Mouse (Mus musculus) right cerebral cortex, postnatal 14 days (tissue): ENCODE data around the gene Olfr401.
"Not testable (repeated sequence)": the region's sequence is repeated elsewhere in the genome, so short reads cannot be mapped to it uniquely, and the experiment has no call there.

ENCODE experiments used
- DNase-seq: peaks from one replicate; pipeline ENCODE4 v3.0.0; 2022

The Olfr401 gene

DNA sequence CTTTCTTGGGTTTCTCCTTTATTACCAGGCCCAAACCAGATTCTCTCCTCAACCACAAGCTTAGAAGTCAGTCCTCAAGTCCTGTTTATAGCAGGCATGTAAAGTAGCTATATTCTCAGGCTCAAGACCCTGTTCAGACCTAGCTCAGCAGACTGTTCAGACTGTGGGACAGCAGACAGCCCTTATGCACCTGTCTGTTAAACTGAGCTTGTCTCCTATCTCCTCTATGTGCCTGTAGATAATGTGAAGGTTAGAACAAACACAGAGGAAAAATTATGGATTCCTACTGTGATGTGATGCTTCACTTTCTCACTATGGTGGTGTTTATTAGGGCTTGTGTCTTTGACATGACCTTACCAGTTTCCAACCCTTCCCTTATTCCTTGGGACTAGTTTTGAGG lies at the start of gene Olfr401:
Gene Olfr401, plus strand, starts transcription at position 301 of the 400 bp plus-strand sequence.
- DNase-seq, result no peak

GRCm38 (mm10) chr11:74069655-74070054 lies 43.9 kb upstream of the Olfr401 start, which contains the start of gene Zfp616:
Zfp616 (plus strand) TSS chr11:74069955.
- no peak for DNase-seq

DNA sequence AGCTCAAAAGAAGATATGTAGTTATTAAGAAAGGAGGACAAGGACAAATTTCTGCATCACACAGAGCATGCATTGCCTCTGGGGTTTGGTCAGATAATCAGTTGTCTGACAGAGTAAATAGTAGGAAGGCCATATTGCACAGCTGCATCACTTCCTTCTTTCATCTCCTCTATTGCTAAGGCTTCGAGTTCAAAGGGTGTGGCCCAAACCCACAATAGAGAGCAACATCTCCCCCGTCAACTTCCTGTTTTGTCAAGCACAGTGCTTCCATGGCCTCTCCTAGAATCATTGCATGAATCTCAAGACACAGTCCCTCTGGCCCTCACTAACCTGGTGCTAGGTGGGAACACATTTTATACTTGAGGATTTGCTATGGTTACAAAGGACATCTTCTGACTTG lies 12.8 kb upstream of the Olfr401 start:
- no peak for DNase-seq

DNA sequence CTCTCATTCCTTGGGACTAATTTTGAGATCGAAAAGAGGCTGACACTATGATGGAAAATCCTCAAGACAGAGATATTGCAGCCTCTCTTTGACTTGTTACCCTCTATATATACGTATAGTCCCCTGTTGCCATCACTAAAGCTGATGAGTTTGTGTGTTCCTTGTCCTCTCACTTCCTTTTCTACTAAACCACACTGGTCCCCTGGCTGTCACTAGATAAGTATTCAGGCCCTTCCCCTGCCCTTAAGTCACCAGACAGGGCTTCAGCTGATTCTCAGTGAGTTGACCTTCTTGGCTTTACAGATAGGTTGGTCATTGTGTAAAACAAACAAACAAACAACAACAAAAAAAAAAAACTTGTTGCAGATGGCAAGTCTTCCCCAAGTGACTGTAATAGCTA lies 12.0 kb upstream of the Olfr401 start:
- no peak for DNase-seq

DNA sequence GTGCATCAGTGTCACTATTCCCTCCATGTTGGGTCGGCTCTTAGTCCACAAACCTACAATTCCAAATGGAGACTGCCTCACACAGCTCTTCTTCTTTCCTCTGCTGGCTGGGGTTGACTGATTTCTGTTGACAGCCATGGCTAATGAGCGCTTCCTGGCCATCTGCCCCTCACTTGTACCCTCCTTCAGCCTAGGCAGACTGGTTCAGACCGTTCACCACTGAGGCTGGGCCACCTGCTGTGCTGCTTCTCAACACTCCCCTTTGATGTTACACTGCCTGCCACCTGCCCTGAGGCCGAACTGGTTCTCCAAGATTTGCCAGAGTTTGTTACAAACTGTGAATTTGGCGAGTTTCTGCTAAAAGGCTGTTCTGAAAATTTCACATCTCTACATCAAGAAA lies 8.4 kb upstream of the Olfr401 start:
- no peak for DNase-seq

DNA sequence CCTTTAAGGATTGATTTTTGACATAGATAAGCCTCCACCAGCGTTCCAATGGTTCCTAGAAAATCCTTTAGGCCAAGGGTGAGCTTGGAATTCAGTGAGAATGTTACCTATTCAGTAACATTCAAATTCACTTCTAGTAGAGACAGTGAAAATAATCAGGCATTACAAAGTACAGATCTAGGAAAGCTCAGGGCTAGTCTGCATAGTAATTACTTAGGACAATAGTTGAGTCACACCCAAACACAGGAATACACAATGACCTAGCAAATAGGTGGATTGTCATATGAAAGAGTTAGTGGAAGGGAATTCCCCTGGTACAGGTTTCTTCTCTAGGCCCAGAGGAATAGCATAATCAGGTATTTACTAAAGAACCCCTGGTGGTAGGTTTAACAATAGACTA lies 26.5 kb downstream of the Olfr401 start:
- DNase-seq, result not testable (repeated sequence)

DNA sequence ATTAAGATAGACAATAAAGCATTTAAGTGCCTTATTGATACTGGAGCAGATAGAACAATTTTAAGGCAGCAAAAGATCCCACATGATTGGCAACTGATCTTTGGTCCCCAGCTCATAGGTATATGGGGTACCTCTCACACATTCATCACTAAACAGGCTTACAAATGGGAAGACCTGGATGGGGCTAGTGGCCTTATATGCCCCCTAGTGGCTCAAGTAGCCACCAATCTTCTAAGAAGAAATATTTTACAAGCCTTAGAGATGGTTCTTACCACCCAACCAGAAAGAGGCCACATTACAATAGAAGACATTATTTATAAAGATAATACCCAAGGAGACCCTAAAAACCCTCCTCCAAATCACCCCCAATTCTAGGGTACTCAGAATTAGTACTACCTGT lies 32.4 kb downstream of the Olfr401 start:
- no peak for DNase-seq

DNA sequence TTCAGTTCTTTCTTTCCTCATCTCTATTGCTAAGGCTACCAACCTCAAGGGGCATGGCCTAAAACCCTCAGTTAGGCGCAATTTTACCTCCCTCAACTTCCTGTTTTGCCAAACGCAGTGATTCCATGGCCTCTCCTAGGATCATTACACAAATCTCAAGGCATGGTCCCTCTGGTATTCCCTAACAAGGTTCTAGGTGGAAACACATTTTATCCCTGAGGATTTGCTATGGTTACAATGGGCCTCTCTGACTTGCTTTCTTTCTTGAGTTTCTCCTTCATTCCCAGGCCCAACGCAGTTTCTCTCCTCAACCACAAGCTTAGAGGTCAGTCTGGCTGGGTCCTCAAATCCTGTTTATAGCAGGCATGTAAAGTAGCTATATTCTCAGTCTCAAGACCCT lies 39.7 kb downstream of the Olfr401 start, which contains the start of gene Olfr402:
Gene Olfr402, plus strand, starts transcription at position 301 of the 400 bp plus-strand sequence.
- no peak for DNase-seq

DNA sequence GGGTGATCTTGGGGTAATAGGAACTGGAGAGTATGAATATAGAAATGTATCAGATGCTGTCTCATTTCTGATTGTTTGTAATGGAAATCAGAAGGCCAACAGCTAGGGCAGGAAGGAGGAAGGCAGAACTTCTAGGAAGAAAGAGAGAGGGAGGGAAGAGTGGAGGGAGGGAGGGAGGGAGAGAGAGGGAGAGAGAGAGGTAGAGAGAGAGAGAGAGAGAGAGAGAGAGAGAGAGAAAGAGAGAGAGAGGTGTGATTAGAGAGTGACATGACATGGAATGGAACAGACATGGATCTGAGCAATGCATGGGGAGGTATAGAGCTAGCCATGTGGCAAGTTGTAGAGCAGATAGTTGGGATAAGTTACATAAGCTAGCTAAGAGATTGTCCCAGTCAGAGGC lies 55.3 kb downstream of the Olfr401 start:
- no peak for DNase-seq
